Mouse (Mus musculus) stomach, embryonic 15.5 days (tissue): ENCODE measurements around the gene Vmn2r104. TPM values are rescaled to one million over a fixed set of nuclear protein-coding genes. Genes with fewer than 3 reads are reported as not detected.

Experiments used
- ATAC-seq: fragments of 200-750 bp; cut with Nextera tagmentation; 2 replicates; pipeline ENCODE4 v1.8.0; 2017; ENCODE audit warnings: low read depth, moderate number of reproducible peaks, moderate TSS enrichment; ENCODE audit not compliant: insufficient read depth, low FRiP score
- H3K27ac ChIP-seq: fragments of 300-500 bp; sonication (generic); 2 replicates; pipeline ENCODE4 v1.5.1; 2015; ENCODE audit warnings: mild to moderate bottlenecking, inconsistent platforms
- H3K27me3 ChIP-seq: fragments of 300-500 bp; sonication (generic); replicated peaks from 2 replicates; pipeline ENCODE4 v1.6.1; 2015; ENCODE audit warnings: inconsistent platforms
- H3K36me3 ChIP-seq: fragments of 300-500 bp; sonication (generic); 2 replicates; pipeline ENCODE4 v1.6.1; 2015; ENCODE audit warnings: inconsistent platforms
- H3K4me1 ChIP-seq: fragments of 300-500 bp; sonication (generic); 2 replicates; pipeline ENCODE4 v1.6.1; 2015; ENCODE audit warnings: inconsistent platforms
- H3K4me2 ChIP-seq: fragments of 300-500 bp; sonication (generic); 2 replicates; pipeline ENCODE4 v1.6.1; 2015; ENCODE audit warnings: mild to moderate bottlenecking, inconsistent platforms
- H3K4me3 ChIP-seq: fragments of 300-500 bp; sonication (generic); replicated peaks from 2 replicates; pipeline ENCODE4 v1.5.1; 2015; ENCODE audit warnings: inconsistent platforms
- H3K9ac ChIP-seq: fragments of 300-500 bp; sonication (generic); 2 replicates; pipeline ENCODE4 v1.6.1; 2015; ENCODE audit warnings: inconsistent platforms
- H3K9me3 ChIP-seq: fragments of 300-500 bp; sonication (generic); 2 replicates; pipeline ENCODE4 v1.6.1; 2016; ENCODE audit warnings: inconsistent platforms
- WGBS: fragments of 180-500 bp; shearing (Covaris S2); methylation state at CpG from one replicate; pipeline ENCODE4 v1.1.7; 2015; 5-methylcytosine and 5-hydroxymethylcytosine counted together
- polyA plus RNA-seq: library from polyadenylated mRNA; unstranded; fragments of >200 nt; fragmentation: Nextera tagmentation; extraction: Ambion mirVana; gene quantifications from 2 replicates; pipeline ENCODE4 v1.2.1, GENCODE M21; 2015

The Vmn2r104 gene
- polyA plus RNA-seq = not detected in 2 replicates

DNA sequence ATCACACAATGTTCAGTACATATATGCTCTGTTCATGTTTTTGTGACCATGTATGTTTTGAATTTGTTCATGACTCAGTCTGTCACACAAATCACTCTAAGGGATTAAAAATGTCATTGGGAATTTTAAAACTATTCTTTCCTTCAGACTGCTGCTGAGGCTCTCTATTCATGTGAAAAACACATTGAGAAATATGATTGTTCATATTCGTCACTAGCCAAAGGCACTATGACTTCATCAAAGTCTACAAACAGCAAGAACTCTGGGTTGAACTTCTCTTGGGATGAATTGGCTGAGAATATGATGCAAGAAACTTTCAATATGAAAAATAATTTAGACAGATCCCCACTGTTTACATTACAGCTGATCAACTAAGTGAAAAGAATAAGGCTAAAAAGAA, at the start of gene Vmn2r104:
Vmn2r104 (minus strand) TSS at position 101 of the 400 bp plus-strand sequence.
- H3K4me2 ChIP-seq = no peak within 1 kb of the TSS
- H3K27me3 ChIP-seq = no peaks in the 10 kb centered on the region
- ATAC-seq = no peak
- H3K9me3 ChIP-seq = no peaks in the 10 kb centered on the region
- no peaks in the 10 kb centered on the region for H3K36me3 ChIP-seq
- no peak within 1 kb of the TSS for H3K4me3 ChIP-seq
- H3K4me1 ChIP-seq = no peaks in the 10 kb centered on the region
- 80% methylated on average over 1 of the region's 1 CpGs for WGBS
- no peak within 1 kb of the TSS for H3K27ac ChIP-seq
- H3K9ac ChIP-seq = no peak within 1 kb of the TSS

DNA sequence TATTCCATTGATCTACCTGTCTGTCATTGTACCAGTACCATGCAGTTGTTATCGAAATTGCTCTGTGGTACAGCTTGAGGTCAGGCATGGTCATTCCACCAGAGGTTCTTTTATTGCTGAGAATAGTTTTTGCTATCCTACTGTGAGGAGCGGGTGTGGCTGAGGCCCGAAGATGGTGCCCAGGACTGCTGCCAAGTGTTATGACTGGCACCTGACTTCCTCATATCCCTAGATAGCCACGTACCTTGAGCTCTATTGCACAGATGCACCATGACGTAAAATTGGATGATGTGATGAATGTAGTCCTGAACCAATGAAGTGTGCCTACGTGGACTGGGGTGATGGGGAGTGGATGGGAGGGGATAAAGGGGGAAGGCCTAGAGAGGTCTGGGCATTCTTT, 26.0 kb upstream of the Vmn2r104 start:
- Histone ChIP-seq H3K4me3 (no peak overlapping the region), H3K9me3 (no peaks in the 10 kb centered on the region), H3K27me3 (no peaks in the 10 kb centered on the region), H3K4me1 (no peaks in the 10 kb centered on the region), H3K4me2 (no peak overlapping the region), H3K9ac (no peak overlapping the region), H3K36me3 (no peaks in the 10 kb centered on the region), H3K27ac (no peak overlapping the region)
- no peak for ATAC-seq
- WGBS = 78% methylated on average over 6 of the region's 6 CpGs

DNA sequence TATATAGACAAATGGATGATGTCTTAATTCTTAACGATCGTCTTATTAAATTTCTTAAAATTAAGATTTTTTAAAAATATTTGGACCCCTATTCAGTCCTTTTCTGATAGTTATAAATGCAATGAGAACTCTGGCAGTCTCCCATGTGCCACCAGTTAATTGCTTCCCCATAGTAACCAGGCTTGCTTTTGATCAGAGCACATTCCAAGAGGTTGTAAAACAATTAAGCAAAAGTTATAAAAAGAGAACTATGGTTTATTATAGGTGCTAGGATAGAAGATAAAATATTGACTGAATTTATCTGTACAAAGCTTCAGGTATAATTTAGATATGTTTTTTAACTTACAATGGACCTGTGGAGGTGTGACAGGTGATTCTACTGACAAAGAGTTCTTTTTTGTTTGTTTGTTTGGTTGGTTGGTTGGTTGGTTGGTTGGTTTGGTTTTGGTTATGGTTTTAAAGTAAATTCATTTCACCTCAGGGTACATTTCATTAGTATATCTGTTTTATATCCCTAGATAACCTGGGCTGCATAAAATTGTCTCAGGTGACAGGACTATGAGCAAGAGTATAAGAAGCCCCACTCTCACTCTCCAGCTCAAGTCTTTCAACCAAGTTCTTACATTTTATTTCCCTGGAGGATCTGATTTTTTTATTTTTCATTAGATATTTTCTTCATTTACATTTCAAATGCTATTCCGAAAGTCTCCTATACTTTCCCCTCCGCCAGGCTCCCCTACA, 23.7 kb upstream of the Vmn2r104 start:
- H3K9ac ChIP-seq = no peak overlapping the region
- no peaks in the 10 kb centered on the region for H3K4me1 ChIP-seq
- H3K36me3 ChIP-seq = no peaks in the 10 kb centered on the region
- 90% methylated on average over 4 of the region's 4 CpGs for WGBS
- no peaks in the 10 kb centered on the region for H3K27me3 ChIP-seq
- H3K4me3 ChIP-seq = no peak overlapping the region
- H3K27ac ChIP-seq = no peak overlapping the region
- ATAC-seq = no peak
- no peak overlapping the region for H3K4me2 ChIP-seq
- no peaks in the 10 kb centered on the region for H3K9me3 ChIP-seq

Other genes starting within 250 kb of the Vmn2r104 start
- not detected in 2 replicates for gene Fpr-rs7, start 65.9 kb upstream of the Vmn2r104 start, polyA plus RNA-seq
- not detected in 2 replicates for gene Fpr-rs6, start 134.8 kb upstream of the Vmn2r104 start, polyA plus RNA-seq
- gene Vmn2r105, start 186.7 kb upstream of the Vmn2r104 start, polyA plus RNA-seq = not detected in 2 replicates
- not detected in 2 replicates for gene Vmn2r106, start 237.2 kb upstream of the Vmn2r104 start, polyA plus RNA-seq